Mouse (Mus musculus): ENCODE measurements around the gene Pknox1.

DNA sequence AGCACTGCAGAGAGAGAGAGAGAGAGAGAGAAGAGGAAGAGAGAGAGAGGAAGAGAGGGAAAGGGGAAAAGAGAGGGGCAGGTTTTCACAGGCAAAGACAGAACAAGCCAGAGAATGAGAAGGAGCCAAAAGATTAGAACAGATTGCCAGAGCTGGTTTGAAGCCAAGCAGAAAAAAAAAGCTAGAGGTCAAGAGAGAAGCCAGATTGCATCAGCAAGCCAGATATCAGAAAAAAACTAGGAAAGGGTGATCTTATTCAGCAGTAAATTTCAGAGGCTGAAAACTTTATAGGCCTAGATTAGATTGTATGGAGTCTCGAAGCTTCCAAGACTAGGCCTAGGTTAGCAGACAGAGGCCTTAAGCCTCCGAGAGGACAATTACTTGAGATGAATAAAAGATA is 63.4 kb downstream of the Pknox1 start:
- no peak for TF ChIP-seq CTCF (IDR thresholded peaks at IDR 0.05; ENCODE audit: low read depth)
- no peak for TF ChIP-seq EP300 (IDR thresholded peaks at IDR 0.05; ENCODE audit: low read depth)

All from heart, postnatal 0 days (tissue).